Mouse (Mus musculus) bone marrow macrophage, adult 2 months (primary cell): ENCODE results near the gene Asb2.

Experiments
- CTCF ChIP-seq: IDR thresholded peaks from 2 replicates; pipeline ENCODE4 v1.5.1; 2012; ENCODE audit warnings: low read depth, mild to moderate bottlenecking, low read length, moderate library complexity
- POLR2A ChIP-seq: IDR thresholded peaks from 2 replicates; pipeline ENCODE4 v1.6.1; 2012; ENCODE audit warnings: mild to moderate bottlenecking, low read depth, low read length, borderline replicate concordance

GRCm38 (mm10) chr12:103344934-103345333, 10.9 kb downstream of the Asb2 start:
- TF ChIP-seq CTCF, result no peak
- no peak for TF ChIP-seq POLR2A
